Mouse (Mus musculus): ENCODE measurements around the gene Gtpbp3.
A peak's percentile ranks its signal among the peaks of the same experiment; 100 is the strongest.

The Gtpbp3 gene

DNA sequence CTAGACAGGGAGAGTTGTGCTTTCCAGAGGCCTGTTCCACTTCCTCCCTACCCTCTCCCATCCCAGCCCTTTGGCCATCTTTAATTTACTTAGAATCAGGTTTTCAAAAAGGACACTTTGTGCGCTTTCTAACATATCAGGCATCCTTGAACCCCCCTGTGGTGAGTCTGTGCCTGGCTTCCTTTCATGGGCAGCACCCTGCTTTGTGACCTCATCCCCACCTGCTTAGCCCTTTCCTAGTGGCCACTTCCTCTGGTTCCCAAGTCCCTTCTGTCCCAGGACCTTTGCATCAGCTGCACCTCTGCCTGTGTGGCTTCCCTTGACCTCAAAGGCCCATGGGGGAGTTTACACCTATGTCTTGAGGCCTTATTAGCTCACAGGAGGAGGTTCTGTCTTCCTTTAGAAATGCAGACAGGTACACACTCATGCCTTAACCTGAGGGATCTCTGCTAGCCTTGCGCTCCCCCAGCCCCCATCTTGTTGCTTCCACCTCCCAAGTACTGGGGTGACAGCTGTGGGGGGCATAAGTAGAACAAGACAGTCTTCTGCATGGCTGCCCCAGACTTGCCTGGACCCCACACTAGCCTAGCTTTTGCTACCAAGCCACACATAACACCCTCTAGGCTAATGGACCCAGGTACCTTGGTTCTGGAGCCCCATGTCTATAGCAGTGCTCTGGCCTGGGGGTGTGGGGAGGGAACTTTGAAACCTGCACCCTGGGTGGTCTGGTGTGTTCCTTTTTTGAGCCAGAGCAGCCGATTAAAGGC is 17.6 kb upstream of the Gtpbp3 start:
- DNase-seq: no peak

- no peak for DNase-seq
Observed at GRCm38 (mm10) chr8:71470913-71471255, 17.0 kb upstream of the Gtpbp3 start.

GRCm38 (mm10) chr8:71471861-71472260 is 16.0 kb upstream of the Gtpbp3 start:
- no peak for DNase-seq

- DNase-seq: no peak
Observed at GRCm38 (mm10) chr8:71472601-71473386, 15.1 kb upstream of the Gtpbp3 start.

DNA sequence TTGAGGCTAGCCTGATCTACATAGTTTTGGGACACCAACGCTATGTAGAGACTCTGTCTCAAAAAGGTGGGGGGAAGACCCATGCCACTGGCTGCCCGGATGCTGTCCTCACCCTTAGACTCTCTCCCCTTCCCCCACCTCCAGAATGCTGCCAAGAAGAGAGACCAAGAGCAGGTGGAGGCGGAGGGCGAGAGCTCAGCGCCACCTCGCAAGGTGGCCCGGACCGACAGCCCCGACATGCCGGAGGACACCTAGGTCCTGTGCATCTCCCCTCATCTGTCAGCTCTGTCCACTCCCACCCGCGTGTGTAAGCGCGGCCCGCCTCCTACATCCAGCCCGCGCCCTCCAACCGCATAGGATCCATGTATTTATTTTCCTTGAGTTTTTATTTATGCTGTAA is 13.6 kb upstream of the Gtpbp3 start:
- DNase-seq: no peak

DNA sequence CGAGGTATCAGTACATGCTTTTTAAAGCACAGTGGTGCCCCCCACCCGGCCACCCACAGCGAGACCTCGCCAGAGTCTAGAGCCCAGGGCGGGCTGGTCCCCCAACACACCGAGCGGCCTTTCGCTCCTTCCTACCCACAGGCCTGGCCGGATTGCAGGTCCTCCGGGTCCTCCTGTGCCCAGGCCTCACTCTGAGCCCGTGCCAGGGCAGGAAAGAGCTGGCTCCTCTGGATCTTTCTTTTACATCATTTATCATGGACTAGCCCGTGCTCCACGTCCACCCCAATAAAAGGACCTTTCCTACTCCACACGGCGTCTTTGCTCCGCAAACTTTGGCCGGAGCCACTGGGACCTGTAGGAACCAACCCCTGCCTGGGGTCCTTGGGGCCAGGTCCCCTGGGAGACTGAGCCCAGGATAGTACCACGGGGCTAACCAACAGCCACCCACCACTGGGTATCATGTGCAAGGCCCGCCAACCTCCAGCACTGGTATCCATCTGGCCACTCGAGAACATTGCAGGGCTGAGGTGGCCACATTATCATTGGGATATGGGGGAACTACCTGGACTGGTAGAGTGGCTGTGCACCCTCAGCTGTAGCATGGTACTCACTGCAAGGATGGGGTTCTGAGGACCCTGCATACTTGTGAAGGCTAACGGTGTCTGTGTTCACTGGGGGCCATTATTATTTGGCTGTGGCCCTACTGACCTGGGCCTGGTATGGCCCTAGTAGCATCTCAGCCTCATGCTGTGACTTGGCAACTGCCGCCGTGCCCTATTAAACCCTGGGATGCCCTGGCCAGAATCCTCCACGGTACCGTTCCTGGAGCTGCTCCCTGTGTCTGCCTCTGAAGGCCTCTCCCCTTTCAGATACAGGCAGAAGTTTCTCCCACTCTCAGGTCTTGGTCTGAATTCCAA is 12.9 kb upstream of the Gtpbp3 start:
- no peak for DNase-seq

GRCm38 (mm10) chr8:71475702-71476075 is 12.2 kb upstream of the Gtpbp3 start:
- DNase-seq: no peak

DNA sequence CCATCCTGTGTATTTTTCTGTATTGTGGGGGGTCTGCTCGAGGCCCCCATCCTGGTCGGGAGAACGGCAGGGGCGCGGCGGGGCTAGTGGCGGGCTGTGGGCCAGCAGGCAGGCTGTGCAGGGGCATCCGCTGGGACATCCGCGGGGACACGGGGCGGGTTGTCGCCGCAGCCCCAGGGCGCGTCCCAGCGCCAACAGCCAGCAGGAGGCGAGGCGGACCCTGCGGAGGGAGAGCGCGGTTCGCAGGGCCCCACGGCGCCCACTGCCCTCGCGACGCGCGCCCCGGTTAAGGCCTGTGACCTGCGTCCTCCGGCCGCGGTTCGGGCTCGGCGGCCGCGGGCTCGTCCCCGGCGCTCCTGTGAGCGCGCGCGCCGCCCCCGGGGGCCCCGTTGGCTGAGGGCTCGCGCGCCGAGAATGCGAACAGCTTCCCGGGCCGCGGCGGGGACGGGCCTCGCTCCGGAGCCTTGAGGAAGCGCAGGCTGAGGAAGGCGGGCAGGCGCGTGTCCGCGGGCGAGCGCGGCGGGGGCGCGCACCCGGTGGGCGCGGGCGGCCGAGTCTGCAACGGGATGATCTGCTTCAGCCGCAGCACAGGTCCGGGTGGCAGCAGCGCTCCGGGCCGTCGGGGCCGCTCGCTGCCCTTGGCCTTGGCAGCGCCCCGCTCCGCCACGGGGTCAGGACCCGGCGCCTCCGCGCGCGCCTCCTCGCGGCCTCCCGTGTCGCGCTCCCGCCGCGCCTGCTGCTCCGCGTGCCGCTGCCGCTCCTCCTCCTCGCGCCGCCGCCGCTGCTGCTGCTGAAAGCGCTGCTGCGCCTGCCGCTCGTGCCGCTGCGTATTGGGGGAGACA is 11.6 kb upstream of the Gtpbp3 start:
- peak; percentile 90 for DNase-seq

GRCm38 (mm10) chr8:71477196-71477845 is 10.6 kb upstream of the Gtpbp3 start:
- peak; percentile 65 for DNase-seq

GRCm38 (mm10) chr8:71478943-71479342 is 9.0 kb upstream of the Gtpbp3 start:
- DNase-seq: no peak

DNA sequence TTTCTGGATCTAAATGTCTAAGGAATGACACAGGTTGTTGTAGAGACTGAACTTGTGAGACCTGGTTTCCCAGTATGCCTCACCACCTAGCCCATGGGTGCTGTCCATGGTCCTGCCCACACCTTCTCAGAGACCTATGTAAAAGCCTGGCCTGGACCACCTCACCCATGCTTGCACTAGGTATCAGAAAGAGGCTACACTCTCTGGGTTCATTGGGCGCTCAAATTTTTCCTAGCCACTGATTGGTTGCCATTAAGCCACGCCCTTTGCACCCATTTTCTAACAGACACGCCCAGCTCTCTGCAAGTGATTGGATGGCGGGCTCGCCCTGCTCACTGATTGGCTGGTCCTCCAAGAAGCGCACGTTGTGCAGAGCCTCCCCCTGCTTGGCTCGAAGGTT is 4.0 kb upstream of the Gtpbp3 start:
- DNase-seq: peak; percentile 85

GRCm38 (mm10) chr8:71484736-71485135 is 3.2 kb upstream of the Gtpbp3 start:
- no peak for DNase-seq

- DNase-seq: peak; percentile 87
Observed at GRCm38 (mm10) chr8:71485142-71486135, 2.5 kb upstream of the Gtpbp3 start, which contains the start of gene Ano8. Gene Ano8 (minus strand): TSS chr8:71485963.

- DNase-seq: no peak
Observed at GRCm38 (mm10) chr8:71486136-71486529, 1.8 kb upstream of the Gtpbp3 start.

- peak; percentile 88 for DNase-seq
Observed at GRCm38 (mm10) chr8:71488454-71488853, 551 bp downstream of the Gtpbp3 start.

GRCm38 (mm10) chr8:71495039-71495438 is 7.1 kb downstream of the Gtpbp3 start:
- peak; percentile 94 for DNase-seq

DNA sequence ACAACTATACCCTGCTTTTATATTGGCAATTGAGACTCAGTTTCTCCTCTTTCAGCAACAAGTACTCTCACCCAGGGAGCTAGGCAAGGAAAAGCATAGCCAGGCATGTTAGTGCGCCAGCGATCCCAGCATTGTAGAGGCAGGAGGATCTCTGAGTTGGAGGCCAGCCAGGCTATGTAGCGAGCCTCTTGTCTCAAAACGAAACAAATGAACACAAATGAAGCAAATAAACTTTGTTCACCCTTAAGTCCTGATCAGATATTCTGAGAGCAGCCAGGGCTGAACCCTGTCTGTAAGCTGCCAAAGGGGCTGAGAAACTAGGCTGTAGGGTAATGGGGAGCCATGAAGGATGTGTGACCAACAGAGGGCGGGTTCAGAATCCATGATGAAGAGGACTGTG is 7.9 kb downstream of the Gtpbp3 start:
- DNase-seq: no peak

GRCm38 (mm10) chr8:71496481-71496880 is 8.6 kb downstream of the Gtpbp3 start:
- no peak for DNase-seq

GRCm38 (mm10) chr8:71497077-71497645 is 9.3 kb downstream of the Gtpbp3 start:
- DNase-seq: no peak

GRCm38 (mm10) chr8:71497881-71498501 is 10.1 kb downstream of the Gtpbp3 start:
- no peak for DNase-seq

Data from thymus, postnatal 4 days (tissue).